Mouse (Mus musculus): ENCODE measurements around the gene Tars.

Tars gene

DNA sequence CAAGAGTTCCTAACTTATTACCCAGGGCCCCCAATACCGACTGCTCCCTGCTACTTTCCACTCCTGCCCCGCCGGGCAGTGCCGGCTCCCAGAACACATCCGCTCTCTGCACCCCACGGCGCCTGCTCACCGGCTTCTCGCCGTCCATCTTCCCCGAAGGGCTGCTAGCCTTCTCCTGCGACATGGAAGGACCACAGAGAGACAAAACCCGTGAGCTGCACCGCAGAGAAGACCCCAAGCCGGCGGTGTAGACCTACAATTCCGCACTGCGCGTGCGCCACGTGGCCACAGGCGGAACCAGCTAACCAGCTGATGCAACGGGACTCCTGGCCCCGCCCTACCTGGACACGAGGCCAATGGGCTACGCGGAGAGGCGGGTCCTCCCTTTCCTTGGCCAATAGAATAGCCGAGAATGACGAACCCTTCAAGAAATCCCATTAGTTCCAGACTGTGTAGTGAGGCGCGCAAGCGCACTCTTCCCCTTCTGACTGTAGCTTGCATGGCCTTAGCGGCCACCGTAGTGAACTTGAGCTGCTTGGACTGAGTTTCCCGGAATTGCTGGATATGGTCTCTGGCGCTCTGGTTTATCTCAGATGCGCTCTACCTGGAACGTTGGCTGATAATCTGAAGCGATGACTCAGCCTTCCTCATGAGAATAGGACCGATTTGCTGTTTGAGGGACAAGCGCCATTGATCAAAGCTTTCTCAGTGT lies at the start of gene Tars:
Gene Tars, minus strand, starts transcription at position 310 of the 712 bp plus-strand sequence.
- DNase-seq (ENCODE audit: low read depth, low spot score): peak; percentile 99

DNA sequence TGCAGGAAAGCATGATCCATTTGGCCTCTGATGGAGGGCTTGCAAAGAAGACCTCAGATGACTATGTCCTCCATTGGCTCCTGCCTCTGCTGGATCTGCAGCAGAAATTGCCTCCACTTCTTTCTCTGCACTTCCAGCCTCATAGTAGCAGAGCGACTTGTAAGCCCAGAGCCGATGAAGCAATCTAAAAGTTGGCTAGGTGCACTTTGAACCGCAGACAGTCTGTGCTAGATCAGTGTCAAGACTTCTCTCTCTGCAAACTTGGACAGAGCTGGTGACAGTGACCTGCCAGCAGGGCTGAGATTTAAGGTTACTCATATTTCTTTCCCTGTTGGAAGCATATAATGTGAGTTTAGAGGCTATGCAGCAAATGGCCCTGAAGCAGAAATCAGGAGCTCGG lies 37.9 kb upstream of the Tars start:
- DNase-seq (ENCODE audit: low read depth, low spot score): no peak

DNA sequence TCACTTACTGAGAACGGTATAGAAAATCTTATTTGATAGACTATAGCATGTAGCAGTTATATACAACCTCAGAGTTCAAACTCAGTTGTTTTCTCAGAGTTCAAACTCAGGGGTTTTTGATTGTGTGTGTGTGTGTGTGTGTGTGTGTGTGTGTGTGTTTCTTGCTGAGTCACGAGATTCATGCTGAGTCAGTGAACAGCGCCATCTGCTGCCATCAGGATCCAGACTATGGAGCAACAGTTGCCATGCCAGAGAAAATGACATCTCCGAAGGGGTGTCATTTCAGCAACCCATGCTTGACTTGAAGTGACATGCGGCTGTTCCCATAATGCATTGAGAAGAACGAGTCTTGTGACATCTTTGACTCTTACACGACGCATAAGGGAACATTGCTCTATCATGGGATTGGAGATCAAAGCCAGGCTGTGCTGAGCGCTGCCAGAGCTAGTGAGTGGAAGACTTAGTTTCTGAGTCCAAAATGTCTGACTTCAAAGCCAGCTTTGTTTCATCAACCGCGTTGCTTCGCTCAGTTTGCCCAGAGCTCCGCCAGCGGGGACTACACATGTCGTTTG lies 37.3 kb upstream of the Tars start:
- DNase-seq (ENCODE audit: low read depth, low spot score): no peak

DNA sequence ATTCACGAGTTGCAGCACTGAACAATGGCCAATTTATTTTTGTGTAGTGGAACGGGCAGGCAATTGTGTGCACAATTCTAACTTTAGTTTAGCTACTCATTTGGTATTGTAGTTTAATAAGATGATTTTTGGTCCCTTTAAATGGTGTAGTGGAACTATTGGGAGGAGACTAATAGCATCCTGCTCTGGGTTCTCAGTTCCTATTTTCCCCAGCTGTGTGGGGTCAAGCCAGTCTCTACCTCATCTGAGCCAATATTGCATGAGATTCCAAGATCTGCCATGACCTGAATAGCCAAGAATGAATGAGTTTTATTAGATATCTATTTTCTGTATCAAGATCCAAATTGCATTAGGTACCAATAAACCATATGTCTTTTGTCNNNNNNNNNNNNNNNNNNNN lies 27.4 kb upstream of the Tars start:
- DNase-seq (ENCODE audit: low read depth, low spot score): no peak

DNA sequence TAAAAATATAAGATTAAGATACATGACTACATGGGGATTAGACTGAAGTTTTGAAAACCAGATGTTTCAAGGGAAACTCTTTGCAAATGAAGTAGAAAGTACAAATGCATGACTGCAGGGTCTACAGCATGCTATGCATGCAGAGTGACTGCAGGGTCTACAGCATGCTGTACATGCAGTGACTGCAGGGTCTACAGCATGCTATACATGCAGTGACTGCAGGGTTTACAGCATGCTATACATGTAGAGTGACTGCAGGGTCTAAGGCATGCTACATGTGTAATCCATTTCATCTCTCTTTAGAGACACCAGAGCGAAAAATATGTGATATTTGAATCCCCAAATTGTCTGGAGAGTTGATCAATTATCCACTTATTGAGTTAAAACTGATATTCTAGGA lies 14.0 kb upstream of the Tars start:
- no peak for DNase-seq (ENCODE audit: low read depth, low spot score)

DNA sequence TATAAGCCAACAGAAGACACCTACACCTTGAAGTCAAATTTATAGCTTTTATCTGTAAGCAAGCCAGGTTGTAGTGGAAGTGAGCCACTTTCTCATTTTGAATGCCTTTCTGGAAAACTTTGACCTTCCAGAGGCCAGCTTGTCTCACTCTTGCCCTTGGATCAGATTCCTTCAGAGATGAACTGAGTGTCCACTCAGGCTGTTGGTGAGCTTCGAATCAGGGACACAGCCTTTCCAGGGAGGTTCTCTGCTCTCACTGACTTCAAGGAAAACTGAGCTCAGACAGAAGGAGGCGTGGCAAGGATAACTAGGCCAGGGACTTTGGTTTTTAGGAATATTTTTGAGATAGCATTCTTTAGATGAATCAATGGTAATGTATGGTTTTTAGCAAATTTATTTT lies 13.1 kb upstream of the Tars start:
- DNase-seq (ENCODE audit: low read depth, low spot score): no peak

DNA sequence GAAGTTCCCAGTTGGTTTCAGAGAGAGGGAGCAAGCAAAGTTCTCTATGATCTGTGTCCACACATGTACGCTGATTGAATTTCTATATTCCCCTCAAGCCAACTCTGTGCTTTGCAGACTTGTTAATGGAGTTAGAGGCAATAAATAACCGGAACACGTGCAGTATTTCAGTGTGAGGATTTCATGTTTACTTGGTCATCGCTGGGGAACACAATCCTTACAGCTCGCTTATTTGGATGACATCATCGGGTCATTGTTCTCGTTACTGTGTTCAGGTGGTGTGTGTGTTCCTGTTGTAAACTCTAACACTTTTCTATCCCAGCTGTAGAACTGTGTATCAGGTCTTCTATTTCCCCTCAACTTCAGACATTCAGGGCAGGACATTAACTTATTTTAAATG lies 12.4 kb upstream of the Tars start:
- DNase-seq (ENCODE audit: low read depth, low spot score): no peak

DNA sequence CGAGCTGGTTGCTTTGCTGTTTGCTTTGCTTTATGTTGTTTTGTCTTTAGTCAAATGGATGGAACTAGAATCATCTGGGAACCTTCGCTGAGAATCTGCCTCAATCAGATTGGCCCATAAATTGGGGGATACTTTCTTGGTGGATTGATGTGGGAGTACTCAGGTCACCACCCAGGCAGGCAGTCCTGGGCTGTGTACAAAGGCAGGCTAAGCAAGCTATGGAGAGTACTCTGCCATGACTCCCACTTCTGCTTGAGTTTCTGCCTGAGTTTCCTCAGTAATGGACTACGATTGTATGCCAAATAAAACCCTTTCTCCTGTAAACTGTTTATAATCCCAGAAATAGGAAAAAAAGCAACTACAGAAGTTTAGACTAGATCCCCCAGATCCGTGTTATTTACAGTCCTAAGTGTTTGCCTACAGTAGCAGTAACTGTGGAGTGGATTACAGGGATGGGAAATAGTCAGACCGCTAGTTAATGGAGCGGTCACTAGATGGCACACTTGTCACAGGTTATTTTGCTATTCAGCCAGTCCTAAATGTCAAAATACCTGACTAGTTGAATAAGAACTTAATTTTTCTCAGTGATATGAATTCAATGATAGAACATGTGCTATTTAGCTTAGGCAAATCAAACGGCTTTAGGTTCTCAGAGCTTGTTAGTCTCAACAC lies 8.8 kb upstream of the Tars start:
- peak; percentile 76 for DNase-seq (ENCODE audit: low read depth, low spot score)

DNA sequence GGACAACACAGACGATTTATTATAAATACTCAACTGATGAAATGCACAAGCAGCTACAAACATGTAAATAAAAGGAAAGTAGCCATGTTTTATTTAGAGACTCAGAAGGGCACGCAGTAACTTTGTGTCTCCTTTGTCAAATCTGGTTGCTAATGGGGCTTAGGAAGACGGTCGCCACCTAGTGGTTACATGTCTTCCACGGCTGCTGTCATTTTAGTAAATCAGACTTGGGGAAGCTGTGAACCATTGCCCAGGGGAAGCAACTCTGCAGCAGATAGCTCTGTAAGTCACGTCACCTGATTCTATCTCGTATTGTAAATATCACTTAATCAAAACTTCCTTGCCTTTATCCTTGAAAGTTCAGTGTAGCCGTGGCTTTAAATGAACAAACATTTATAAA lies 7.9 kb upstream of the Tars start:
- peak; percentile 91 for DNase-seq (ENCODE audit: low read depth, low spot score)

DNA sequence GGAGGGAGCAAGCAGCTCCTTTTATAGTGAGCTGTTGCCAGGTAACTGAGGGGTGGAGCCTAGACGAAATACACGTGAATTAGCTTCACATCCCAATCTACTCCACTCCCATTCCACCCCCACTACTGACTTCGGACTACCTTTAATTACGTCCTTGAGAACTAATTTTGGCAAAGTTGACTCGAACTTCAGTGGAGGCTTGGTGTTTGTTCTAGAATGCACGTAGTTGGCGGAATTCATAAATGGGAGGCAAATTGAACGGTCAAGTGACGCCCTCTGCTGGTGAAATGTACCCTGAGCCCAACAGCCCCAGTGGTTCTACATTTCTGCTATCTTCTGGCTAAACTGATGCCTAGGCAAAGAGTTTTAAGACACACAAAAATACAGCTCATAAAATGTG lies 7.3 kb upstream of the Tars start:
- peak; percentile 54 for DNase-seq (ENCODE audit: low read depth, low spot score)

DNA sequence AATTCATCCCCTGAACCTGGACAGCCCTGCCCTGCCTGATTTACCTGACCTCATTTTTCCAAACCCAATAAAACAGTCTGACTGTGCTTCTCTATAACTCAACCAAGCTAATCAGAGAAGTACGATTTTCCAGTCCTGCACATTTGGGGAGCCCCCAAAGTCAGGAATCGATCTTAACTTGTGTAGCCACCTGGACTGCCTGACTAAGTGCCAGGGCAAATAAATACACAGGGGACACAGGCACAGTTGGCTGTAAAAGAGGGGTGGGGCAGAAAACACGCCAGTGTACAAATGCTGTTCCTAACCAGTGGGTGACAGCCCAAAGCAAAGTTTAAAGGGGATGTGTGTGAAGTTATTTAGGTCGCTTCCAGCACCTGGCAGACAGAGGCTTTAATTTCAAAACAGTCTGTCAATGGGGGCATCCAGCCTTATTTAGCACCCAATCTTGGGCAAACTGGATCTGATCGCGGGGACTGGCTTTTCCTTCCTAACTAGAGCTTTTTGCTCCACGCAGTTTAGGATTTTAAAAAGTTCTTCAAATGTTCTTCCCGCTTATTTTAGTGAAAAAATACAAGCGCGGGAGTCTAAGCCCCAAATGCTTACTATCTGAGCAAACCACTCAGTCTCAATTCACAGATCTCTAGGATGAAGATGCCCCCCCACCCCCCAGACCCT lies 652 bp downstream of the Tars start:
- peak; percentile 9 for DNase-seq (ENCODE audit: low read depth, low spot score)

DNA sequence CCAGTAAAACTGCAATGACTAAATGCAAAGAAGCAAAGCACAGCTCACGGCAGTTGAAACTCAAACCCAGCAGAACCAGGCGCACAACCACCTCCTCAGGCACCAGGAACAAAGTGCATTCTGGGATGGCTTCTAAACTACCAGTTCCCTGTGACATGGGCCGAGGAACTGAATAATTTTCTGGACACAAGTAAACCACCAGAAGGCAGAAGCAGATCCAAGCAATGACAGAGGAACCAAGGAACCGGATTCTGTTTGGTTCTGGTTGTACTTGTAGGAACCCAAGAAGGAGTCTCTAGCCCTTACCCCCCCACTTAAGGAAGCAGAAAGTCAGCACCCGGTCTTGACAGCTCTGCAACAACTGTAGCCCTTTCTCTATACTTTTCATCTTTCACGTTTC lies 3.0 kb downstream of the Tars start:
- no peak for DNase-seq (ENCODE audit: low read depth, low spot score)

DNA sequence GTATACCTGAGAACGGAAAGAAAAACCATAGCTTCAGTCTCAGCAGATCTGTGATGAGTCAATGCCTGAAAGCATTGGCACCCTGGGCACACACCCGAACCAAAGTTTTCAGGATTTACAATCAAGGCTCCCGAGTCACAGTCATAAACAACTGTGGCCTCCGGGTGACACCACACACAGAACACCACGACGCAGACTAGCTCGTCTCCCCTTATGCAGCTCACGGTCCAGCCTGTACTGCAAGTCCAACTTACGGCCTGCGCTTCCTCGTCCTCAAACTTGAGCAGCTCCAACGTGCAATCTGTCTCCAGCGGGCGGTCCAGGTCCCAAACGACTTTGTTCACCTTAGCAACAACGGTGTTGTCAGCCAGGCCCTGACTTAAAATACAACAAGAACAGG lies 6.6 kb downstream of the Tars start:
- DNase-seq (ENCODE audit: low read depth, low spot score): no peak

DNA sequence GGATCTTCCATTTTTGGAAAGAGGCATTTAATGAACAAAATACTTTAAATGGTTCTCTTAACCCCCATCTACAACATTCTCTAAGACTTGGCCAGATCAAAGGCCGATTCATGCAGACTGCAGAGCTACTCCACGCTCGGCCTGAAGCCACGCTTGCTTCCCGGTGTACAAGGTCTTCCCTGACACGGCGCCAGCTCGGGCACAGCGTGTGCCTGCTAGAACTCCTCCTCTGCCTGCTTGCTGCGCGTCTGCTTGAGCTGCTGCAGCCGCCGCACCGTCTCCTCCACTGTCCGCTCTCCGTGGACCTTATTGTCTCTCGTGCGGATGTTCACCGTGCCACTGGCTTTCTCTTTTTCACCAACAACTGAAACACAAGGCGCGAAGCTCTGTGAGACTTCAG lies 15.7 kb downstream of the Tars start:
- DNase-seq (ENCODE audit: low read depth, low spot score): no peak

DNA sequence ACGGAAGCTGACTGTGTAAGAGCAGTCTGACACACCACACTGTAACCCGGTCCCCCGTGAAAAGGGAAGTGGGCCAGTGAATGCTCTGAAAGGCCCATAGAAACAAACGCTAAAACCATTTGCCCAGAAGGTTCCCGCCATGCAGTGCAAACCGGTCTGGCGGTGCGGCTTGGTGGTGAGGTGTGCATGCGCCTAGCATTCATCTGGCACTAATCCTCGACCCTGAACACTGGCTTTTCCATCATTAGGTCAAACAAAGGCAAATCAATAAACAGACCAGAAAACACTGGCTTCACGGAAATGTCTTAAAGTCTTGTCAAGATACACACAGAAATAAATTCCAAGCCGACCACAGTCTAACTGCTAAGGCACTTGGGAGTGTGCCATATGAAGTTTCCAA lies 16.9 kb downstream of the Tars start:
- no peak for DNase-seq (ENCODE audit: low read depth, low spot score)

DNA sequence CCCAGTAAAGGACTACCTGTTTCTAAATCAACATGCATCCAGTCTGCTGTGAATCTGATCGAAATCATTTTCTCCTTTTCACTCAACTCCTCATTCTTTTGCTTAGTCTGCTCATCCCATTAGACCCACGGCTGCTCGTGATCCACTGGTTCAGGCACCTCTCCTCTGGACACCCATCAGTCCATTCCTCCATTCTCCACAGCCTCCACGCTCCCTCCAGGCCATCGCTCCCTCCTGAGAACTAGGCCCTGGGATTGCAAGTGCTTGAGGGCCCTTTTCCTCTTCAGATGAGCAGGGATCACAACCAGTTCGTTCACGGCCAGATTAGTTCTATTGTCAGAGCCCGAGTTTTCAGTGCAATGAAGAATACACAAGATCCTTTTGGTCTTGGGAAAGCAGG lies 18.8 kb downstream of the Tars start:
- no peak for DNase-seq (ENCODE audit: low read depth, low spot score)

DNA sequence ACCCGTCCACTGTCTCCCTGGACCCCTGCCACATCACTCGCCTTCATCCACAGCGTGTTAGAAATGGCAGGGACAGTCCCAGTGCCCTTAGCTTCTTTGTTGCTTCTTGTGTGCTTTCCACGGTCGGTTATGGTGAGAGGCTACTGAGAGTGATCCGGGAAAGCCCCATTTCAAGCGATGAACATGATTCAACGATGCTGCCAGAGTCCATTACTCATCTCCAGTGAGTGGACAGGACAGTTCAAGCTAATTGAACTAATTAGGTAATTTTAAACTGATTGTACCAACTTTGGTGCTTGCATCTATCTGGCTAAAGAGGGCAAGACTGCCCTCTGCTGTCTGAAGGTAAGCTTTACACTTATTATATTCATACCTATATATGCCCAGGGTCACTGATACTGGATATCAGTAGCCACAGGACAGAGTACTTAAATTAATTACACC lies 19.4 kb downstream of the Tars start:
- peak; percentile 57 for DNase-seq (ENCODE audit: low read depth, low spot score)

DNA sequence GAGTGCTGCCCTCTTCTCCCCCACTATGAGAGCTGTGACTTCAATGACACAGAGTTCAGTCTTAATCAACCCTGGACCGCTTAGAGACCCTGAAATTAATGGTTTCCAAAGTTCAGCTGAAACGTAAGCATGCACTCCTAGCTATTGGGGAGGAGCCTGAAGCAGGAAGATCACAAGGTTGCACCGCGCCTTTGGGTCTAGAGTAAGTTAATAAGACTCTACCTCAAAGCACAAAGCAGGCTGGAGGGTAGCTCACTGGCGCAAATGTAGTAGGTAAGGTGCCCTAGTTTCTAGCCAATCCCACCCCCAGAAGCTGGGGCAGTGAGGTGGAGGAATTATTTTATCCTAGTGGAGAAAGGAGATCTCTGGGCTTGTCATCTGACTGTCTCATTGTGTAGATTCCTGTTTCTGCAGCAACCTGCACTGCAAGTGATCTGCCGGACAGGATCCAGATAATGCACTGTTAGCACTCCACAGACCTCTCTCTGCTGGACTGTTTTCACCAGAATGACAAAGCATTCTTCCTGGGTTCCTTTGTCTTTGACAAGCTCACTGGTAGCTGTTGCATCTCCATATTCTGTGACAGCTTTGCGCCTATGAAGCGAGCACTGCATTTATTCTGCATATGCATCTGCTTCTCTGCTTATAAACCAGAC lies 19.9 kb downstream of the Tars start:
- DNase-seq (ENCODE audit: low read depth, low spot score): no peak

DNA sequence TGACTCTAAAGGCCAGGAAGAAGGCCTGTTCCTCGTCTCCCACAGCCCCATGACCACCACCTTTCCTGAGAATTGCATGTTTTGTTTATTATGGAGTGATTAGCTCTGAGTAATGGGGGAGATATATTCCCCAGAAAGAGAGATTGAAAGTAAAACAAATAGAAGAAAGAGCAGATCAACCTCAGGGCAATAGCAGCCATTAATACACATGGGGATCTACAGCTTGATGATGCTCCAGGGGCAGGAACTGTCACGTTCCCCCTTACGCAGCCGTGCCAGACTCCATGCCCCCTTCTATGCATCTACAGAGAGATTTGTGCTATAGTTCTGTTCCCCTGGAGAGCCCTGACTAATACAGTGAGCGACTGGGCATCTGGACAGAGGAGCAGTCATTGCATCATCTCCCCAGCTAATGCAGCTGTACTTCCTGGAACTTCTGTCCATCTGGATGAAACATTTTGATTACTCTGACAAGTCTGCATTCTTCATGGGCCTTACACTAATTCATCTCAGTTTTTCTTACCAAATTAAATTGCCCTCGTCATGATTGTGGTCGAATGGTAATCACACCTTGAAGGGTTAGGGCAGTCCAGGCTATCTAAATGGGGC lies 28.9 kb downstream of the Tars start:
- no peak for DNase-seq (ENCODE audit: low read depth, low spot score)

DNA sequence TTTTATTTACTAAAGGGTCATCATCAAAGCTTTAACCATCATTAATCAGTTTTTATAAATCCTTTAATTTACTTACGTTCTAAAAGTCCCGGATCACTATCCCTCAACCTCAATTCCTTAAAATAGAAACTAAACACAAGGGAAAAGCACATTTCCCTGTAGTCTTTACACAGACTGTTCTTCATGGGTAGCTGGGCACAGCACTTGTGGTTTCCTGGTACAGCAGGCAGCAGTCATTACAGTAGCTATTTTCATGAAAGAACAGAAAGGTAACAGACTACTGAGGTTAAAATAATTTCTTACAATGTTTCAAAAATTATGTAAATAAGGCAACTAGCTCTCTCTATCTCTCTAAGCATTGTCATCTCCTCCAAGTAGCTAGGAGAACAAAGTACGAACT lies 29.9 kb downstream of the Tars start:
- DNase-seq (ENCODE audit: low read depth, low spot score): no peak

DNA sequence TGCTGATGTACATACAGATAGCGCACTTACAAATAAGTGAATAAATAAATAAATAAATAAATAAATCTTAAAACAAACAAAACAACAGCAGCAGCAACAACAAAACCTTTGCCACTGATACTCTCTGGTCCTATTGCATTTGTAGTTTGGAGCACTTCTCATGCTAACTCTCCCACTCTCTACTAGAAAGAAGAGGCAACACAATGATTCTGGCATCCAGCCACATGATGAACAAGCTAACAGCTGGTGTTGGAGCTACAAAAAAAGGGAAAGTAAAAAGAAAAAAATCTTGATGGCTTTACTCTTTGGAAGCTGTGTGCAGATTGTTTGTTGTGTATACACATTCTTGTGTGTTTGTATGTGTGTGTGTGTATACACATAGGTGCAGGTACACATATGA lies 34.7 kb downstream of the Tars start:
- no peak for DNase-seq (ENCODE audit: low read depth, low spot score)

DNA sequence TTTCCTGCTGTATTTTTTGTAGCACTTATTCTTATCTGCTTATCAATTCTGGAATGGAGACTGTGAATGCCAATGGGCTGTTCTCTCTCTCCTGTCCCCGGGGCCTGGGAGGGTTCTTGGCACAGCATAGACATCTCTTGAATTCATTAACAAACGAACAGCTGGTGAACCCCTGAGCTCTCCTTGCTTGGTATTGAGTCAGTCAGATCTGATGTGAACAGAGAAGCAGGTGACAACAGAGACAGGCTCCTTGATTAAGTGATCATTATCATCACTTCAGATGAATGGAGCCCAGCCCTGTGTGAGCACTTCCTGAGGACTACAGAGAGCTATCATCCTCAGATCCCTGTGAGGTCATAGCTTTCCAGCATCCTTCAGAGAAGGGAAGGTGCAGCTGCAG lies 35.4 kb downstream of the Tars start:
- no peak for DNase-seq (ENCODE audit: low read depth, low spot score)
